Mouse (Mus musculus) layer of hippocampus, adult 2 months (tissue): Measurements from ENCODE around the gene Snn. TPM values are rescaled to one million over a fixed set of nuclear protein-coding genes. Genes with fewer than 3 reads are reported as not detected.

Source experiments
- DNase-seq, 2 experiments: peaks; one replicate each; pipeline ENCODE4 v3.0.0; 2022; ENCODE audit warnings: low spot score in 2 of 2
- H3K27ac ChIP-seq: fragments of 200-600 bp; 2 replicates; pipeline ENCODE4 v1.8.1; 2022
- H3K4me3 ChIP-seq: fragments of 200-600 bp; 2 replicates; pipeline ENCODE4 v1.8.1; 2022; ENCODE audit warnings: mild to moderate bottlenecking
- CTCF ChIP-seq: fragments of 200-600 bp; conservative IDR thresholded peaks from 2 replicates; pipeline ENCODE4 v1.8.1; 2022; ENCODE audit warnings: antibody characterized with exemption, mild to moderate bottlenecking, moderate library complexity
- total RNA-seq, 2 experiments: library from RNA; stranded (reverse); gene quantifications; 2 replicates each; pipeline ENCODE4 v1.2.3; 2021

Snn gene
- total RNA-seq, 2 experiments from 2014 or later: 171 TPM

GRCm38 (mm10) chr16:11028206-11028605 is 32.5 kb upstream of the Snn start:
- TF ChIP-seq CTCF: no peak
- Histone ChIP-seq H3K4me3 (no peak overlapping the region), H3K27ac (no peak overlapping the region)
- DNase-seq: no peak

GRCm38 (mm10) chr16:11030844-11031243 is 29.9 kb upstream of the Snn start:
- Histone ChIP-seq H3K4me3 (no peak overlapping the region), H3K27ac (no peak overlapping the region)
- no peak for TF ChIP-seq CTCF
- DNase-seq: no peak

- H3K27ac ChIP-seq: no peak overlapping the region
- TF ChIP-seq CTCF: peak; percentile 54
- DNase-seq: no peak
- no peak overlapping the region for H3K4me3 ChIP-seq
These were observed 29.4 kb upstream of the Snn start for GRCm38 (mm10) chr16:11031320-11031719.

- peak; percentile 100 for TF ChIP-seq CTCF
- DNase-seq: peak; percentile 76 to 84
These were observed 26.4 kb upstream of the Snn start for GRCm38 (mm10) chr16:11034193-11034803.

GRCm38 (mm10) chr16:11035273-11035672 is 25.5 kb upstream of the Snn start:
- no peak overlapping the region for H3K27ac ChIP-seq
- TF ChIP-seq CTCF: no peak
- no peak for DNase-seq
- no peak overlapping the region for H3K4me3 ChIP-seq

More at GRCm38 (mm10) chr16:11034193-11034803, 26.4 kb upstream of the Snn start:
- Histone ChIP-seq H3K4me3 (no peak overlapping the region), H3K27ac (no peak overlapping the region)

GRCm38 (mm10) chr16:11035790-11036431 is 24.8 kb upstream of the Snn start:
- peak; percentile 36 to 68 for DNase-seq
- peak; percentile 97 for TF ChIP-seq CTCF
- no peak overlapping the region for H3K4me3 ChIP-seq
- H3K27ac ChIP-seq: no peak overlapping the region

GRCm38 (mm10) chr16:11040603-11041002 is 20.1 kb upstream of the Snn start:
- no peak for TF ChIP-seq CTCF
- Histone ChIP-seq H3K4me3 (no peak overlapping the region), H3K27ac (no peak overlapping the region)
- no peak for DNase-seq

- no peak for DNase-seq
- Histone ChIP-seq H3K27ac (no peak overlapping the region), H3K4me3 (no peak overlapping the region)
- no peak for TF ChIP-seq CTCF
These were observed 17.5 kb upstream of the Snn start for GRCm38 (mm10) chr16:11043239-11043638.

- no peak overlapping the region for H3K4me3 ChIP-seq
- no peak for TF ChIP-seq CTCF
- no peak for DNase-seq
- no peak overlapping the region for H3K27ac ChIP-seq
These were observed 14.3 kb upstream of the Snn start for GRCm38 (mm10) chr16:11046437-11046836.

GRCm38 (mm10) chr16:11047130-11047529 is 13.6 kb upstream of the Snn start:
- H3K4me3 ChIP-seq: no peak overlapping the region
- DNase-seq: no peak
- TF ChIP-seq CTCF: no peak

GRCm38 (mm10) chr16:11050226-11050625 is 10.5 kb upstream of the Snn start:
- Histone ChIP-seq H3K4me3 (no peak overlapping the region), H3K27ac (no peak overlapping the region)
- no peak for DNase-seq
- TF ChIP-seq CTCF: no peak

More at GRCm38 (mm10) chr16:11047130-11047529, 13.6 kb upstream of the Snn start:
- H3K27ac ChIP-seq: no peak overlapping the region

- Histone ChIP-seq H3K4me3 (no peak overlapping the region), H3K27ac (no peak overlapping the region)
- DNase-seq: no peak
- TF ChIP-seq CTCF: no peak
These were observed 9.6 kb upstream of the Snn start for GRCm38 (mm10) chr16:11051134-11051533.

- Histone ChIP-seq H3K4me3 (no peak overlapping the region), H3K27ac (no peak overlapping the region)
- no peak for DNase-seq
- no peak for TF ChIP-seq CTCF
These were observed 6.3 kb upstream of the Snn start for GRCm38 (mm10) chr16:11054409-11054808.

GRCm38 (mm10) chr16:11054871-11055270 is 5.9 kb upstream of the Snn start:
- Histone ChIP-seq H3K4me3 (no peak overlapping the region), H3K27ac (no peak overlapping the region)
- DNase-seq: no peak
- TF ChIP-seq CTCF: no peak
